In the genomic region with DNA sequence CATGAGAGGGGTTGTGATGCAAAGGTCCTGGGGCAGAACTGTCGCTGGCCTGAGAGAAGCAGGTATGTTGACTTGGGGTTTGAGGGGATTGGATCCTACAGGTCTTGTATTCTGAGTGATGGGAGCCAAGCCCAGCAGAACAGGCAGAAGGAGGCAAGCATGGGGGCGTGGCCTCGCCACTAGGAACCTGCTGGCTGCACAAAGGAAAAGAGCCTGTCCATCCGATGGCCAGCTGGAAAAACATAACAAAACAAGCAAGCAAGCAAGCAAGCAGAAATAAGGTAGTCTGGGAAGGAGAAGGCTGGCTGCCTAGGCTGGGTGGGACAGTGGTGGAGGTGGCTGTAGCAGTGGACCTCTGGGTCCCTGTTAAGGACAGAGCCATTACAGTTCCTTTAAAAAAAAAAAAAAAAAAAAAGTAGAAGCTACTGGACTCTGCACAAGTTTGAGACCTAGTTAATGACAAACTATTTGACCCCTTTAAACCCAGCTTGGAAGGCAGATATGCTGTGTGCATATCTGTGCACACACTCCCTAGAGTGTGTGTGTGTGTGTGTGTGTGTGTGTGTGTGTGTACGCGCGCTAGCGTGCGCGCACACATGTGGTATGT, we compare ENCODE assay signal across 16 mouse cellular contexts. TPM values are rescaled to one million over a fixed set of nuclear protein-coding genes. Genes with fewer than 3 reads are reported as not detected.
A peak's percentile ranks its signal among the peaks of the same experiment; 100 is the strongest.
DNase-seq lines count a peak whose midpoint lies in the region; ATAC-seq and TF ChIP-seq lines count a peak whose summit lies in the region.
"Had no signal": no experiment of that assay in that cellular context is flagged by ENCODE, and none has a peak within 500 bp of the region (broad histone marks: within the 10 kb centered on the region; RNA-seq: fewer than 3 reads in every experiment).

No protein-coding gene starts in this region.

- H3K9me3 ChIP-seq in heart, embryonic 13.5 days, result no peaks in the 10 kb centered on the region
- 0 out of 2 replicates have a peak, but pooled peaks cover 3% of the 10 kb centered on the region for H3K9me3 ChIP-seq in intestine, embryonic 16.5 days (ENCODE audit: control insufficient read depth, low read length)
- H3K9me3 ChIP-seq in kidney, postnatal 0 days (replicated peaks; ENCODE audit: low read length), result no peaks in the 10 kb centered on the region
- no peaks in the 10 kb centered on the region for H3K9me3 ChIP-seq in liver, postnatal 0 days (ENCODE audit: low read length)
- H3K9me3 ChIP-seq: midbrain, embryonic 13.5 days had no signal

- no peak for TF ChIP-seq EP300 in heart, adult 2 months (IDR thresholded peaks at IDR 0.05; ENCODE audit: insufficient read depth, low read depth, low read length)
- no peak for TF ChIP-seq EP300 in liver, postnatal 0 days (IDR thresholded peaks at IDR 0.05; ENCODE audit: low read depth)

- no peak overlapping the region for H3K4me2 ChIP-seq in heart, embryonic 13.5 days
- no peak overlapping the region for H3K4me2 ChIP-seq in intestine, embryonic 16.5 days (ENCODE audit: low read depth, low read length)
- H3K4me2 ChIP-seq in kidney, postnatal 0 days (ENCODE audit: low read length), result no peak overlapping the region
- no peak overlapping the region for H3K4me2 ChIP-seq in liver, postnatal 0 days (ENCODE audit: low read depth, low read length)
- H3K4me2 ChIP-seq: hindbrain, embryonic 14.5 days; midbrain, embryonic 13.5 days had no signal

- intact Hi-C loops in heart, adult 2 months (cut with DNase I), result no loop called here

- peaks cover 27% of the 10 kb centered on the region for H3K4me1 ChIP-seq in heart, embryonic 13.5 days
- H3K4me1 ChIP-seq in heart, adult 2 months (ENCODE audit: control insufficient read depth, insufficient read depth, low read length), result no peaks in the 10 kb centered on the region
- peaks cover 49% of the 10 kb centered on the region for H3K4me1 ChIP-seq in intestine, embryonic 16.5 days (ENCODE audit: control insufficient read depth, insufficient read depth, low read length)
- peaks cover 15% of the 10 kb centered on the region for H3K4me1 ChIP-seq in kidney, postnatal 0 days (replicated peaks; ENCODE audit: insufficient read depth, low read length)
- H3K4me1 ChIP-seq in liver, postnatal 0 days (ENCODE audit: insufficient read depth), result 0 out of 2 replicates have a peak, but pooled peaks cover 3% of the 10 kb centered on the region

- TF ChIP-seq POLR2A in heart, adult 2 months (IDR thresholded peaks at IDR 0.05; ENCODE audit: insufficient read depth, low read depth, low read length), result no peak

- no peaks in the 10 kb centered on the region for H3K79me2 ChIP-seq in heart, adult 2 months (replicated peaks; ENCODE audit: control insufficient read depth, insufficient read depth, low read length)

- H3K27ac ChIP-seq in heart, embryonic 13.5 days (replicated peaks), result peak overlapping the region; percentile 70
- no peak overlapping the region for H3K27ac ChIP-seq in heart, adult 2 months
- peak overlapping the region; percentile 90 for H3K27ac ChIP-seq in intestine, embryonic 16.5 days (ENCODE audit: low read length)
- H3K27ac ChIP-seq in kidney, postnatal 0 days, result peak overlapping the region; percentile 80
- H3K27ac ChIP-seq in liver, postnatal 0 days (ENCODE audit: low read depth), result no peak overlapping the region
- H3K27ac ChIP-seq: hindbrain, embryonic 14.5 days; midbrain, embryonic 13.5 days had no signal

- H3K27me3 ChIP-seq in heart, embryonic 13.5 days (replicated peaks), result peaks cover 6% of the 10 kb centered on the region; the same call in 1 of the 2 replicates
- no peaks in the 10 kb centered on the region for H3K27me3 ChIP-seq in heart, adult 2 months (ENCODE audit: control insufficient read depth, insufficient read depth, low read length)
- 0 out of 2 replicates have a peak, but pooled peaks cover 2% of the 10 kb centered on the region for H3K27me3 ChIP-seq in intestine, embryonic 16.5 days (replicated peaks; ENCODE audit: control insufficient read depth, insufficient read depth, low read length)
- no peaks in the 10 kb centered on the region for H3K27me3 ChIP-seq in kidney, postnatal 0 days (ENCODE audit: insufficient read depth, low read length)
- peaks cover 8% of the 10 kb centered on the region; the same call in 1 of the 2 replicates for H3K27me3 ChIP-seq in liver, postnatal 0 days (ENCODE audit: insufficient read depth, low read length)

- H3K36me3 ChIP-seq in heart, embryonic 13.5 days, result no peaks in the 10 kb centered on the region
- no peaks in the 10 kb centered on the region for H3K36me3 ChIP-seq in heart, adult 2 months (ENCODE audit: control insufficient read depth, insufficient read depth, low read length)
- H3K36me3 ChIP-seq in intestine, embryonic 16.5 days (ENCODE audit: control insufficient read depth, insufficient read depth, low read length), result no peaks in the 10 kb centered on the region; the same call in 1 of the 2 replicates
- no peaks in the 10 kb centered on the region for H3K36me3 ChIP-seq in kidney, postnatal 0 days (ENCODE audit: insufficient read depth, low read length)
- H3K36me3 ChIP-seq in liver, postnatal 0 days (replicated peaks; ENCODE audit: insufficient read depth, low read length), result no peaks in the 10 kb centered on the region
- H3K36me3 ChIP-seq: midbrain, embryonic 13.5 days had no signal

- no peak overlapping the region for H3K4me3 ChIP-seq in heart, embryonic 13.5 days
- H3K4me3 ChIP-seq in heart, adult 2 months, result no peak overlapping the region
- no peak overlapping the region for H3K4me3 ChIP-seq in intestine, embryonic 16.5 days (ENCODE audit: low read length)
- no peak overlapping the region for H3K4me3 ChIP-seq in kidney, postnatal 0 days (replicated peaks; ENCODE audit: low read depth, low read length)
- no peak overlapping the region for H3K4me3 ChIP-seq in liver, postnatal 0 days (ENCODE audit: low read depth, low read length)
- H3K4me3 ChIP-seq: midbrain, embryonic 13.5 days had no signal

- no peak for ATAC-seq in heart, embryonic 13.5 days (ENCODE audit: extremely low read depth, insufficient number of reproducible peaks, low FRiP score, low TSS enrichment)
- peak; percentile 58 for ATAC-seq in intestine, embryonic 16.5 days
- ATAC-seq in kidney, postnatal 0 days (replicated peaks; ENCODE audit: low FRiP score, low read depth), result peak; percentile 59
- peak; percentile 47; the same call in 1 of the 2 replicates for ATAC-seq in liver, postnatal 0 days
- ATAC-seq in megakaryocyte progenitor cell, adult 5-6 weeks (replicated peaks; ENCODE audit: poor library complexity), result no peak
- no peak for ATAC-seq in inflammation-experienced regulatory T-cells, adult 6 months
- ATAC-seq: midbrain, embryonic 13.5 days had no signal

- no peak for TF ChIP-seq CTCF in heart, adult 2 months (IDR thresholded peaks at IDR 0.05)
- TF ChIP-seq CTCF in kidney, postnatal 0 days (IDR thresholded peaks at IDR 0.05; ENCODE audit: low read depth), result no peak
- TF ChIP-seq CTCF in liver, postnatal 0 days (IDR thresholded peaks at IDR 0.05; ENCODE audit: low read depth), result no peak

- no peak for DNase-seq in heart, adult 2 months
- no peak for DNase-seq in kidney, postnatal 0 days (ENCODE audit: low spot score)
- no peak for DNase-seq in liver, postnatal 0 days
- no peak for DNase-seq in adrenal gland, postnatal 25 days
- DNase-seq: adrenal gland, adult 8-10 months; cerebellum, adult 9-10 months; layer of hippocampus, adult 9-11 months; lung, postnatal 36 days; right cerebral cortex, postnatal 4 days; thymus, postnatal 25 days had no signal

- H3K9ac ChIP-seq in heart, embryonic 13.5 days, result no peak overlapping the region
- no peak overlapping the region for H3K9ac ChIP-seq in heart, adult 2 months (ENCODE audit: low read depth, low read length)
- no peak overlapping the region for H3K9ac ChIP-seq in intestine, embryonic 16.5 days (ENCODE audit: low read depth, low read length)
- peak overlapping the region; percentile 31; the same call in 1 of the 2 replicates for H3K9ac ChIP-seq in kidney, postnatal 0 days (ENCODE audit: low read depth, low read length)
- H3K9ac ChIP-seq in liver, postnatal 0 days (replicated peaks), result no peak overlapping the region
- H3K9ac ChIP-seq: hindbrain, embryonic 14.5 days; midbrain, embryonic 13.5 days had no signal

- WGBS in heart, embryonic 13.5 days, result 85% methylated on average over 10 of the region's 10 CpGs
- 84% methylated on average over 10 of the region's 10 CpGs for WGBS in heart, adult 2 months
- WGBS in intestine, embryonic 16.5 days, result 66% methylated on average over 10 of the region's 10 CpGs
- WGBS in kidney, postnatal 0 days, result 68% methylated on average over 10 of the region's 10 CpGs
- 69% methylated on average over 10 of the region's 10 CpGs for WGBS in liver, postnatal 0 days (ENCODE audit: insufficient replicate concordance)

RNA-seq across cellular contexts. Expression of a gene that starts 34.4 kb away (rescaled TPM):
- polyA plus RNA-seq in heart, embryonic 13.5 days (2015; fragmentation: Nextera tagmentation; extraction: Ambion mirVana), result 0.67 and 1.2 TPM in 2 replicates
- total RNA-seq in heart, adult 2 months (2021), result under 1 TPM; 0.21 to 0.36 TPM
- polyA plus RNA-seq in heart, adult 2 months (2012; rRNA removed), result 0.79 and 1.5 TPM in 2 replicates
- 2.7 and 3.1 TPM in 2 replicates for polyA plus RNA-seq in intestine, embryonic 16.5 days (2015; fragmentation: Nextera tagmentation; extraction: Ambion mirVana)
- 2.3 and 2.8 TPM in 2 replicates for polyA plus RNA-seq in kidney, postnatal 0 days (2015; fragmentation: Nextera tagmentation; extraction: Ambion mirVana)
- 1.4 TPM in 2 replicates for polyA plus RNA-seq in liver, postnatal 0 days (2015; fragmentation: Nextera tagmentation; extraction: Ambion mirVana)
- not detected in 2 replicates for total RNA-seq in megakaryocyte progenitor cell, adult 5-6 weeks (2015)
- not detected in 2 replicates for total RNA-seq in megakaryocyte progenitor cell, adult 5-6 weeks (2017)
- 2.1 and 2.8 TPM in 2 replicates for total RNA-seq in adrenal gland, postnatal 25 days (2021)
- polyA plus RNA-seq in inflammation-experienced regulatory T-cells, adult 6 months (2017; shearing (Covaris generic)), result under 1 TPM; 0.16 to 0.49 (median 0.33) TPM

RNA-seq across cellular contexts. Expression of a gene that starts 36.0 kb away (rescaled TPM):
- polyA plus RNA-seq in heart, embryonic 13.5 days (2015; fragmentation: Nextera tagmentation; extraction: Ambion mirVana), result 7.3 and 7.8 TPM in 2 replicates
- total RNA-seq in heart, adult 2 months (2021), result 1 to 10 TPM; 2.0 to 2.2 TPM
- polyA plus RNA-seq in heart, adult 2 months (2012; rRNA removed), result 2.4 TPM in 2 replicates
- 7.8 and 13.9 TPM in 2 replicates for polyA plus RNA-seq in intestine, embryonic 16.5 days (2015; fragmentation: Nextera tagmentation; extraction: Ambion mirVana)
- 28.6 and 29.6 TPM in 2 replicates for polyA plus RNA-seq in kidney, postnatal 0 days (2015; fragmentation: Nextera tagmentation; extraction: Ambion mirVana)
- 2.3 and 2.7 TPM in 2 replicates for polyA plus RNA-seq in liver, postnatal 0 days (2015; fragmentation: Nextera tagmentation; extraction: Ambion mirVana)
- total RNA-seq in megakaryocyte progenitor cell, adult 5-6 weeks (2015), result 0.07 and 0.42 TPM in 2 replicates
- 0.25 and 0.78 TPM in 2 replicates for total RNA-seq in megakaryocyte progenitor cell, adult 5-6 weeks (2017)
- total RNA-seq in adrenal gland, postnatal 25 days (2021), result 1.6 and 2.3 TPM in 2 replicates
- polyA plus RNA-seq in inflammation-experienced regulatory T-cells, adult 6 months (2017; shearing (Covaris generic)), result 1 to 10 TPM in 2 of 3 experiments, under 1 TPM in 1; 0.41 to 1.2 (median 1.1) TPM

Comparison
In these comparisons a context has a peak if more than half of its experiments do, and no peak if none do; other contexts are left out.
1. H3K27ac ChIP-seq: peak in heart, embryonic 13.5 days (single experiment), intestine, embryonic 16.5 days (single experiment) and kidney, postnatal 0 days (single experiment); none in heart, adult 2 months (single experiment) and liver, postnatal 0 days (single experiment).
2. ATAC-seq: peak in intestine, embryonic 16.5 days (single experiment), kidney, postnatal 0 days (single experiment) and liver, postnatal 0 days (single experiment); none in heart, embryonic 13.5 days (single experiment), megakaryocyte progenitor cell, adult 5-6 weeks (single experiment) and inflammation-experienced regulatory T-cells, adult 6 months (single experiment).